Mouse (Mus musculus): Measurements from ENCODE around the gene Ippk.

GRCm38 (mm10) chr13:49382997-49383396, 38.1 kb upstream of the Ippk start:
- TF ChIP-seq CTCF (IDR thresholded peaks at IDR 0.05; ENCODE audit: low read depth, low read length) (no peak), POLR2A (IDR thresholded peaks at IDR 0.05; ENCODE audit: extremely low read depth, insufficient read depth, low read length) (no peak)

All from liver, adult 2 months (tissue).